Mouse (Mus musculus): ENCODE data around the gene Psmd9. TPM values are rescaled to one million over a fixed set of nuclear protein-coding genes. Genes with fewer than 3 reads are reported as not detected.
A peak's percentile ranks its signal among the peaks of the same experiment; 100 is the strongest.

Gene Psmd9
- polyA plus RNA-seq, 1 experiment, result 31.0 TPM

- Histone ChIP-seq H3K27ac (ENCODE audit: insufficient read depth, low read depth, low read length) (no peak overlapping the region), H3K4me1 (ENCODE audit: control insufficient read depth, insufficient read depth, low read length) (no peaks in the 10 kb centered on the region), H3K4me3 (ENCODE audit: insufficient read depth, low read length) (no peak overlapping the region)
- TF ChIP-seq POLR2A (IDR thresholded peaks at IDR 0.05; ENCODE audit: borderline replicate concordance, low read depth, low read length), result no peak
- TF ChIP-seq CTCF (IDR thresholded peaks at IDR 0.05; ENCODE audit: low read depth, low read length), result no peak; the same call in 1 of the 2 replicates
Observed at GRCm38 (mm10) chr5:123266909-123267308, 97.7 kb downstream of the Psmd9 start.

- no peaks in the 10 kb centered on the region for H3K4me1 ChIP-seq (ENCODE audit: control insufficient read depth, insufficient read depth, low read length)
- no peak for TF ChIP-seq CTCF (IDR thresholded peaks at IDR 0.05; ENCODE audit: low read depth, low read length)
- no peak for TF ChIP-seq POLR2A (IDR thresholded peaks at IDR 0.05; ENCODE audit: borderline replicate concordance, low read depth, low read length)
- H3K4me3 ChIP-seq (ENCODE audit: insufficient read depth, low read length), result no peak overlapping the region
- H3K27ac ChIP-seq (ENCODE audit: insufficient read depth, low read depth, low read length), result no peak overlapping the region
Observed at GRCm38 (mm10) chr5:123268477-123269474, 99.6 kb downstream of the Psmd9 start.

GRCm38 (mm10) chr5:123270917-123271316 lies 101.7 kb downstream of the Psmd9 start:
- no peak for TF ChIP-seq CTCF (IDR thresholded peaks at IDR 0.05; ENCODE audit: low read depth, low read length)
- TF ChIP-seq POLR2A (IDR thresholded peaks at IDR 0.05; ENCODE audit: borderline replicate concordance, low read depth, low read length), result no peak
- Histone ChIP-seq H3K4me3 (ENCODE audit: insufficient read depth, low read length) (no peak overlapping the region), H3K4me1 (ENCODE audit: control insufficient read depth, insufficient read depth, low read length) (no peaks in the 10 kb centered on the region), H3K27ac (ENCODE audit: insufficient read depth, low read depth, low read length) (no peak overlapping the region)

GRCm38 (mm10) chr5:123272927-123273326 lies 103.7 kb downstream of the Psmd9 start:
- peaks cover 16% of the 10 kb centered on the region for H3K4me1 ChIP-seq (ENCODE audit: control insufficient read depth, insufficient read depth, low read length)
- H3K27ac ChIP-seq (ENCODE audit: insufficient read depth, low read depth, low read length), result no peak overlapping the region
- no peak for TF ChIP-seq POLR2A (IDR thresholded peaks at IDR 0.05; ENCODE audit: borderline replicate concordance, low read depth, low read length)
- H3K4me3 ChIP-seq (ENCODE audit: insufficient read depth, low read length), result no peak overlapping the region

- no peak for TF ChIP-seq CTCF (IDR thresholded peaks at IDR 0.05; ENCODE audit: low read depth, low read length)
- no peak for TF ChIP-seq POLR2A (IDR thresholded peaks at IDR 0.05; ENCODE audit: borderline replicate concordance, low read depth, low read length)
- peak overlapping the region; percentile 34; the same call in 1 of the 2 replicates for H3K27ac ChIP-seq (ENCODE audit: insufficient read depth, low read depth, low read length)
- H3K4me3 ChIP-seq (ENCODE audit: insufficient read depth, low read length), result no peak overlapping the region
- H3K4me1 ChIP-seq (ENCODE audit: control insufficient read depth, insufficient read depth, low read length), result peaks cover 20% of the 10 kb centered on the region
Observed at GRCm38 (mm10) chr5:123276636-123277341, 107.6 kb downstream of the Psmd9 start.

GRCm38 (mm10) chr5:123277342-123277701 lies 108.1 kb downstream of the Psmd9 start:
- peaks cover 20% of the 10 kb centered on the region for H3K4me1 ChIP-seq (ENCODE audit: control insufficient read depth, insufficient read depth, low read length)
- H3K4me3 ChIP-seq (ENCODE audit: insufficient read depth, low read length), result no peak overlapping the region
- H3K27ac ChIP-seq (ENCODE audit: insufficient read depth, low read depth, low read length), result peak overlapping the region; percentile 34
- TF ChIP-seq POLR2A (IDR thresholded peaks at IDR 0.05; ENCODE audit: borderline replicate concordance, low read depth, low read length) (no peak), CTCF (IDR thresholded peaks at IDR 0.05; ENCODE audit: low read depth, low read length) (no peak)

GRCm38 (mm10) chr5:123277704-123278103 lies 108.5 kb downstream of the Psmd9 start:
- Histone ChIP-seq H3K27ac (ENCODE audit: insufficient read depth, low read depth, low read length) (peak overlapping the region; percentile 34; the same call in 1 of the 2 replicates), H3K4me1 (ENCODE audit: control insufficient read depth, insufficient read depth, low read length) (peaks cover 20% of the 10 kb centered on the region), H3K4me3 (ENCODE audit: insufficient read depth, low read length) (no peak overlapping the region)
- TF ChIP-seq CTCF (IDR thresholded peaks at IDR 0.05; ENCODE audit: low read depth, low read length) (no peak), POLR2A (IDR thresholded peaks at IDR 0.05; ENCODE audit: borderline replicate concordance, low read depth, low read length) (no peak)

GRCm38 (mm10) chr5:123279248-123279647 lies 110.0 kb downstream of the Psmd9 start:
- H3K4me1 ChIP-seq (ENCODE audit: control insufficient read depth, insufficient read depth, low read length), result peaks cover 20% of the 10 kb centered on the region
- H3K4me3 ChIP-seq (ENCODE audit: insufficient read depth, low read length), result no peak overlapping the region
- TF ChIP-seq CTCF (IDR thresholded peaks at IDR 0.05; ENCODE audit: low read depth, low read length), result no peak
- TF ChIP-seq POLR2A (IDR thresholded peaks at IDR 0.05; ENCODE audit: borderline replicate concordance, low read depth, low read length), result no peak
- no peak overlapping the region for H3K27ac ChIP-seq (ENCODE audit: insufficient read depth, low read depth, low read length)

GRCm38 (mm10) chr5:123281336-123282136 lies 112.3 kb downstream of the Psmd9 start:
- TF ChIP-seq POLR2A (IDR thresholded peaks at IDR 0.05; ENCODE audit: borderline replicate concordance, low read depth, low read length), result no peak
- TF ChIP-seq CTCF (IDR thresholded peaks at IDR 0.05; ENCODE audit: low read depth, low read length), result no peak
- Histone ChIP-seq H3K4me3 (ENCODE audit: insufficient read depth, low read length) (no peak overlapping the region), H3K4me1 (ENCODE audit: control insufficient read depth, insufficient read depth, low read length) (peaks cover 15% of the 10 kb centered on the region), H3K27ac (ENCODE audit: insufficient read depth, low read depth, low read length) (no peak overlapping the region)
